Mouse (Mus musculus) induced T-regulatory cell, adult 2 months (primary cell): ENCODE data around the gene F12.
A peak's percentile ranks its signal among the peaks of the same experiment; 100 is the strongest.

Experiments used
- DNase-seq: peaks from one replicate; pipeline ENCODE4 v3.0.0-alpha.2; 2012; ENCODE audit warnings: low read depth

The F12 gene

DNA sequence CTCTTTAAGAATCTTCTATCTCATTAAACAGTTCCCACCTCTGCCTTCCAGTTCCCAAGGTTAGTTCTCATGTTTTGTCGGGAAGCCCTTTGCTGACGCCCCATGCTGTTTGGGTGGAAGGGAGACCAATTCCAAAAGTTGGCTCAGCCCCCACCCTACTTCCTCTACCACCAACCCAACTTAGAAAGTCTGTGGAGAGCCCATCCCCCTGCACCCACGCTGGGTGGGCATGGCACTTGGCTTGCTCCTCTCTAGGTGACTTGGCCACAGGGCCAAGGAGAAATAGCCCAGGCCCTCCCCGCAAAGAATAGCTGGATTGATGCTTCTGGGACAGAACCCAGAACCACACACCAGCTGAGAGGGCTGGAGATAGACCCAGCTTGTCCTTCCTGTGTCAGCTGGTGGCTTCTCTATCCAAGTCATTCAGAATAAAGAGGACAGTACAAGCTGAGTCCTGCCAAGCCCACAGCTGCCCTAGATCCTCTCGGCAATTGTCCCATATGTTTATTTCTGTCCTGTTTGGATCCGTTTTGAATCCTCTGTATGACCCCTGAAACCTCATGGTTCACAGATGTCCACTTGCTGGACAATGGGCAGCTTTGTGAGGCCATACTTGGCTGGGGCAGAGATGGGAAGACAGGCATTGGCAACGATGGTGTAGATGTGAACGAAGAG, 55.4 kb downstream of the F12 start:
- DNase-seq: no peak

DNA sequence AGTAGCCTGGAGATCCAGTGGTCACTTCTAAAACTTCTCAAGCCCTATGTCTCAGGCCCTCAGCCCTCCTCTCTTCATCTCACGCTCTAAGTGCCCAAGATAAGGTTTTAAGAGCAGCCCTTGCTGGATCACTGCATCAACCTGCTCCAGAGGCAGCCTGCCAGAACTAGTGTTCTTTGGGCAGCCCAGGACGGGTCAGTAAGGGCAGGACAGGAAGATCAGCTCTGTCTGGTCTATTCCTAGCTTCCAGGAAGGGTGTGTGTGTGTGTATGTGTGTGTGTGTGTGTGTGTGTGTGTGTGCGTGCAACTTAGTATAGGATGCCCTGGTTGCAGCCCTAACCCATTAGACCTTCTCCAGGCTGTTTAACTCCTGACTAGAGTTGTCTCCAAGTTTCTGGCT, 56.4 kb downstream of the F12 start:
- no peak for DNase-seq

DNA sequence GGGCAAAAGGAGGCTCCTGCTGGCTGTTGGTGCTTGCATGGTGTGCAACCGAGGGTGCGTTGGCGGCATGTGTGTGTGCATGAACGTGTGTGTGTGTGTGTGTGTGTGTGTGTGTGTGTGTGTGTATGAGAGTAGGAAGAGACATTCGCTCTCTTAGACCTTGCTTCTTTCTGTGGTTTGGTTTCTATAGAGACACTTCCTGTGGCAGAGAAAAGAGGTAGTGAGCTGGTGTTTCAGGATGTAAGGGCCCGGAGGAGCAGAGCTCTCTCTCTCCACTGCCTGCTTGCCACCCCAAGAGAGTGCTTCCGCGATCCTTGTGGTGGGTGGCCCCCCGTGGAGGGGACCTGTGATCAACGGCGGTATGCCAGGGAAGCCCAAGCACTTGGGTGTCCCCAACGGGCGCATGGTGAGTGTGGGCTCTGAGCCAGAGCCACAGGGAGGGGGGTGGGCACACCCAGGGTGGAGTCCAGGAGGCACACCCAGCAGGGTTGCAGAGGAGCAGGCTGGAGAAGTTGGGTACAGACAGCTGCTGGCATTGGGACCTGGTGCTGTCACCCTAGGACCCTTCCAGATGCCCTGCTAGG, 57.0 kb downstream of the F12 start, which contains the start of gene Rgs14:
Gene Rgs14, plus strand, starts transcription at position 202 of the 584 bp plus-strand sequence.
- DNase-seq: peak; percentile 87

DNA sequence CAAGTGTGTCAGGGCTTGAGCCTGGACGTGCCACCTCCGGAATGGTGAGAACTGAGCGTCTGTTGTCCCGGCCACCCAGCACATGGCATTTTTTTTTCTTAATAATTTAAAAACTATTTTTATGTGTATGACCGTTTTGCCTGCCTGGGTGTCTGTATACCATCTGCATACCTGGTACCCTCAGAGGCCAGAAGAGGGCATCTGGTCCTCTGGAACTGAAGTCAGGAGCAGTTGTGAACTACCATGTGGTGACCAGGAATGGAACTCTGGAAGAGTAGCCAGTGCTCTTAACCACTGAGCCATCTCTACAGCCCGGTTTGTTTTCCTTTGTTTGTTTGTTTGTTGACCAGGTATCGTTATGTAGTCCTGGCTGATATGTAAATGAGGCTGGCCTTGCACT, 58.2 kb downstream of the F12 start:
- DNase-seq: peak; percentile 17
